In genomic region chr9:51974871-51975270, GRCm38 (mm10) we compare ENCODE assay signal across 19 mouse cellular contexts. TPM values are rescaled to one million over a fixed set of nuclear protein-coding genes. Genes with fewer than 3 reads are reported as not detected.
DNase-seq lines count a peak whose midpoint lies in the region; ATAC-seq and TF ChIP-seq lines count a peak whose summit lies in the region.
"Had no signal": no experiment of that assay in that cellular context is flagged by ENCODE, and none has a peak within 500 bp of the region (broad histone marks: within the 10 kb centered on the region; RNA-seq: fewer than 3 reads in every experiment).

No protein-coding gene starts in this region.

- no peak overlapping the region for H3K4me3 ChIP-seq in liver, adult 2 months (ENCODE audit: insufficient read depth, low read depth, low read length)
- no peak overlapping the region for H3K4me3 ChIP-seq in liver, embryonic 12.5 days

- H3K36me3 ChIP-seq in liver, adult 2 months (ENCODE audit: control insufficient read depth, insufficient read depth, low read length), result no peaks in the 10 kb centered on the region
- H3K36me3 ChIP-seq in liver, embryonic 12.5 days, result no peaks in the 10 kb centered on the region
- H3K36me3 ChIP-seq: G1E had no signal

- no peak overlapping the region for H3K4me2 ChIP-seq in liver, embryonic 12.5 days

- no peaks in the 10 kb centered on the region for H3K79me2 ChIP-seq in liver, adult 2 months (ENCODE audit: control insufficient read depth, insufficient read depth, low read length)

- ATAC-seq in liver, embryonic 12.5 days, result no peak
- ATAC-seq: activated CD4-positive, CD25-positive, alpha-beta regulatory T cell, adult 4 months; CD4-positive, CD25-positive, alpha-beta regulatory T cell, adult 4 months; Patski had no signal

- H3K4me1 ChIP-seq in liver, adult 2 months (ENCODE audit: control insufficient read depth, insufficient read depth, low read length), result peaks cover 20% of the 10 kb centered on the region
- no peaks in the 10 kb centered on the region for H3K4me1 ChIP-seq in liver, embryonic 12.5 days

- H3K27ac ChIP-seq in liver, adult 2 months (replicated peaks; ENCODE audit: insufficient read depth, low read depth, low read length), result peak overlapping the region; percentile 87
- H3K27ac ChIP-seq in liver, embryonic 12.5 days, result no peak overlapping the region

- no peaks in the 10 kb centered on the region for H3K27me3 ChIP-seq in liver, adult 2 months (ENCODE audit: control insufficient read depth, insufficient read depth, low read length)
- H3K27me3 ChIP-seq in liver, embryonic 12.5 days (replicated peaks), result no peaks in the 10 kb centered on the region
- H3K27me3 ChIP-seq: CH12.LX, Patski had no signal

- no peaks in the 10 kb centered on the region for H3K9me3 ChIP-seq in liver, embryonic 12.5 days (replicated peaks)
- H3K9me3 ChIP-seq: G1E had no signal

- H3K9ac ChIP-seq in liver, adult 2 months (ENCODE audit: low read depth, low read length), result no peak overlapping the region
- H3K9ac ChIP-seq in liver, embryonic 12.5 days, result no peak overlapping the region

- TF ChIP-seq POLR2A in liver, adult 2 months (IDR thresholded peaks at IDR 0.05; ENCODE audit: extremely low read depth, insufficient read depth, low read length), result no peak

- peak; percentile 38 to 72 for DNase-seq in adrenal gland, adult (ENCODE audit: inconsistent age in 2 of 2, low spot score in 1 of 2)
- no peak for DNase-seq in adrenal gland, postnatal 25 days
- DNase-seq in liver, adult 2 months (ENCODE audit: extremely low read depth, low read depth, low spot score), result peak; percentile 86
- DNase-seq: adrenal gland, adult 8-10 months; adrenal gland, postnatal 10 days; adrenal gland, postnatal 14 days; adrenal gland, postnatal 36 days; B cell, adult 2 months; cerebellum, adult 11 months; cerebellum, adult 11-12 months; cerebellum, adult 18-20 months; cerebellum, adult 2 months; cerebellum, adult 8-10 months had no signal

- 11% methylated on average over 4 of the region's 4 CpGs for WGBS in liver, adult 2 months
- WGBS in liver, embryonic 12.5 days (ENCODE audit: insufficient replicate concordance), result 51% methylated on average over 4 of the region's 4 CpGs

- TF ChIP-seq CTCF in liver, adult 2 months (IDR thresholded peaks at IDR 0.05; ENCODE audit: low read depth, low read length), result no peak

RNA-seq across cellular contexts. Expression of gene Fdx1, which starts 11.5 kb away (rescaled TPM):
- total RNA-seq in adrenal gland, postnatal 25 days (2021), result 1,622 and 2,124 TPM in 2 replicates
- 144 and 160 TPM in 2 replicates for total RNA-seq in liver, adult 2 months (2014; rRNA removed)
- 290 and 313 TPM in 2 replicates for polyA plus RNA-seq in liver, adult 2 months (2012; rRNA removed)
- polyA plus RNA-seq in liver, embryonic 12.5 days (2016; fragmentation: Nextera tagmentation; extraction: Ambion mirVana), result 34.4 and 34.9 TPM in 2 replicates

Comparison
In these comparisons a context has a peak if more than half of its experiments do, and no peak if none do; other contexts are left out.
1. RNA of gene Fdx1, which starts 11.5 kb away (total RNA-seq): 1,622 to 2,124 TPM in adrenal gland, postnatal 25 days; 144 to 160 TPM in liver, adult 2 months; every median in the first group is over 10 times any median in the second.